Mouse (Mus musculus) olfactory bulb, adult 2 months (tissue): ENCODE measurements around the gene Vmn2r92. TPM values are rescaled to one million over a fixed set of nuclear protein-coding genes. Genes with fewer than 3 reads are reported as not detected.
"Not testable (repeated sequence)": the region's sequence is repeated elsewhere in the genome, so short reads cannot be mapped to it uniquely, and the experiment has no call there.

Experiments used
- H3K27ac ChIP-seq: fragments of 200-500 bp; 2 replicates; pipeline ENCODE4 v1.5.1; 2012; ENCODE audit warnings: low read depth, low read length; ENCODE audit not compliant: insufficient read depth
- H3K4me1 ChIP-seq: fragments of 200-500 bp; 2 replicates; pipeline ENCODE4 v1.6.1; 2012; ENCODE audit warnings: low read length; ENCODE audit not compliant: control insufficient read depth, insufficient read depth
- H3K4me3 ChIP-seq: fragments of 200-500 bp; 2 replicates; pipeline ENCODE4 v1.5.1; 2012; ENCODE audit warnings: mild to moderate bottlenecking, low read depth, low read length, moderate library complexity; ENCODE audit not compliant: insufficient read depth
- CTCF ChIP-seq: fragments of 200-500 bp; IDR thresholded peaks from 2 replicates; pipeline ENCODE4 v1.5.1; 2012; ENCODE audit warnings: low read depth, mild to moderate bottlenecking, low read length, moderate library complexity; ENCODE audit not compliant: insufficient read depth
- POLR2A ChIP-seq: fragments of 200-500 bp; IDR thresholded peaks from 2 replicates; pipeline ENCODE4 v1.6.1; 2012; ENCODE audit warnings: mild to moderate bottlenecking, low read depth, low read length, moderate library complexity; ENCODE audit not compliant: insufficient read depth
- WGBS: fragments of 180-500 bp; shearing (Covaris S2); methylation state at CpG from one replicate; pipeline ENCODE4 v1.1.7; 2018; 5-methylcytosine and 5-hydroxymethylcytosine counted together
- polyA plus RNA-seq: library from polyadenylated mRNA; stranded (reverse); fragments of >200 nt; gene quantifications from 2 replicates; pipeline ENCODE4 v1.2.4, GENCODE M21; 2012; ENCODE audit warnings: low replicate concordance; ENCODE audit not compliant: missing spikeins, insufficient read depth, insufficient read length

Gene Vmn2r92
- not detected in 2 replicates for polyA plus RNA-seq

GRCm38 (mm10) chr17:18151587-18151986 lies at the start of gene Vmn2r92:
TSS of gene Vmn2r92 (plus strand) at chr17:18151887.
- H3K4me3 ChIP-seq, H3K27ac ChIP-seq, H3K4me1 ChIP-seq: not testable (repeated sequence)
- whole genome bisulfite sequencing, result 65% methylated on average over 1 of the region's 1 CpGs

- not testable (repeated sequence) for H3K4me1 ChIP-seq, H3K4me3 ChIP-seq
- WGBS, result 94% methylated on average over 3 of the region's 3 CpGs
These were observed 49.4 kb upstream of the Vmn2r92 start for GRCm38 (mm10) chr17:18102265-18102664.

DNA sequence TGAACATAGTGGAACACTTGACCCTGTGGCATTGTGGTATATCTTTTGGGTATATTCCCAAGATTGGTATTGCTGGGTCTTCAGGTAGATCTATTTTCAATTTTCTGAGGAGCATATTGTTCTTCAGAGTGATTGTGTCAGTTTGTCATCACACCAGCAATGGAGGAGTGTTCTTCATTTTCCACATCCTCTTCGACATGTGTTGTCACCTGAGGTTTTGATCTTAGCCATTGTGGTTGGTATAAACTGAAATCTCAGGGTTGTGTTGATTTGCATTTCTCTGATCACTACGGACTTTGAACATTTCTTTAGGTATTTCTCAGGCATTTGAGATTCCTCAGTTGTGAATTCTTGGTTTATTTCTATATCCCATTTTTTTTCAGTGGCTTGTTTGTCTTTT lies 9.5 kb downstream of the Vmn2r92 start:
- not testable (repeated sequence) for H3K4me1 ChIP-seq, H3K4me3 ChIP-seq, H3K27ac ChIP-seq
- 69% methylated on average over 2 of the region's 2 CpGs for WGBS

More at GRCm38 (mm10) chr17:18102265-18102664, 49.4 kb upstream of the Vmn2r92 start:
- not testable (repeated sequence) for H3K27ac ChIP-seq

GRCm38 (mm10) chr17:18189732-18190131 lies 38.0 kb downstream of the Vmn2r92 start:
- H3K4me3 ChIP-seq, result no peak overlapping the region
- WGBS, result 88% methylated on average over 1 of the region's 1 CpGs
- TF ChIP-seq CTCF (no peak), POLR2A (no peak)
- H3K4me1 ChIP-seq, result no peaks in the 10 kb centered on the region
- no peak overlapping the region for H3K27ac ChIP-seq

DNA sequence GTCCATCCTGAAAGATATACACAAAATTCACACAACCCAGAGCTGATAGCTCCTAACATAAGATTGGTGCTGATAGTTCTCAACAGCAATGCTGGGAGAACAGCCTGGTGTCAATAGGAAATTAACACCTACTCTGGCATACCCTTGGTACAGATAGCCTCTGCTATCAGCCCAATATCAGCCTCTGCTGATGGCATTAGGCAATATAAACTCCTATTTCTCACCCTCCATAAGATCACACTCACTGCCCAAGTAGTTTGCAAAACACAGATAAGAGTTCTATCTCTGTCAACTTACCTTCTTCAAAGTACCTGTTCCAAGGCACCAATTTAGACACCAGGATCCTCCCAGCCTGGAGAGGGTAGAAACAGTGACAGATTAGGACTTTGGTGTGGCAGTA lies 69.6 kb downstream of the Vmn2r92 start:
- no peaks in the 10 kb centered on the region for H3K4me1 ChIP-seq
- TF ChIP-seq CTCF (no peak), POLR2A (no peak)
- no peak overlapping the region for H3K4me3 ChIP-seq
- H3K27ac ChIP-seq, result no peak overlapping the region

- WGBS, result 67% methylated on average over 2 of the region's 2 CpGs
- Histone ChIP-seq H3K4me3 (no peak overlapping the region), H3K27ac (no peak overlapping the region), H3K4me1 (no peaks in the 10 kb centered on the region)
- TF ChIP-seq CTCF, result no peak
- TF ChIP-seq POLR2A, result no peak
These were observed 80.3 kb downstream of the Vmn2r92 start for GRCm38 (mm10) chr17:18231996-18232395.

DNA sequence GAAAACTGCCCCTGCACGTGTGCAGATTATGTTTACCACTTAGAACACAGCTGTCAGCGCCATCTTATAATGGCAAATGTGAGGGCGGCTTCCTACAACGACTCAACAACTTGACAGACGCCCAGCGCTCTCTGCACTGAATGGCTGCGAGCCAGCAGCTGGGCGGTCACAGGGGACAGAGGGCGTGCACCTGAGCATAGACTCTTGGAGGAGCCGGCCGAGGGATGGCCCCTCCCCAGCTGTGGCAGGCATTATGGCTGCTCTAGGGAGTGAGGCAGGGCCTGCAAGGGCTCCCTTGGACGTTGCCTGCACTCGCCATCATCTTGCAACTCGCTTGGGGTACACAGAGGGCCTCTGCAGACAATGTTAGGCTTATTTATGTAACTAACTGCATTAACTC lies 85.2 kb downstream of the Vmn2r92 start:
- 76% methylated on average over 14 of the region's 14 CpGs for WGBS
- TF ChIP-seq POLR2A (no peak), CTCF (no peak)
- no peaks in the 10 kb centered on the region for H3K4me1 ChIP-seq

More for the DNA sequence above, 85.2 kb downstream of the Vmn2r92 start:
- H3K27ac ChIP-seq, result no peak overlapping the region
- H3K4me3 ChIP-seq, result no peak overlapping the region

Other genes starting within 250 kb of the Vmn2r92 start
- not detected in 2 replicates for gene Fpr-rs4, start 130.2 kb upstream of the Vmn2r92 start, polyA plus RNA-seq
- gene Vmn2r124, start 102.5 kb upstream of the Vmn2r92 start, polyA plus RNA-seq, result not detected in 2 replicates
- not detected in 2 replicates for gene Vmn2r91, start 66.9 kb upstream of the Vmn2r92 start, polyA plus RNA-seq
- gene Vmn2r94, start 125.9 kb downstream of the Vmn2r92 start, polyA plus RNA-seq, result not detected in 2 replicates
- not detected in 2 replicates for gene Vmn2r93, start 146.2 kb downstream of the Vmn2r92 start, polyA plus RNA-seq